Mouse (Mus musculus) liver, adult 2 months (tissue): ENCODE data around the gene Mtcl1.

Experiments used
- CTCF ChIP-seq: fragments of 200-500 bp; IDR thresholded peaks from 2 replicates; pipeline ENCODE4 v1.5.1; 2011; ENCODE audit warnings: low read depth, low read length, control low read depth
- POLR2A ChIP-seq: fragments of 200-500 bp; IDR thresholded peaks from 2 replicates; pipeline ENCODE4 v1.6.1; 2011; ENCODE audit warnings: low read length, control low read depth; ENCODE audit not compliant: insufficient read depth; ENCODE audit errors: extremely low read depth

DNA sequence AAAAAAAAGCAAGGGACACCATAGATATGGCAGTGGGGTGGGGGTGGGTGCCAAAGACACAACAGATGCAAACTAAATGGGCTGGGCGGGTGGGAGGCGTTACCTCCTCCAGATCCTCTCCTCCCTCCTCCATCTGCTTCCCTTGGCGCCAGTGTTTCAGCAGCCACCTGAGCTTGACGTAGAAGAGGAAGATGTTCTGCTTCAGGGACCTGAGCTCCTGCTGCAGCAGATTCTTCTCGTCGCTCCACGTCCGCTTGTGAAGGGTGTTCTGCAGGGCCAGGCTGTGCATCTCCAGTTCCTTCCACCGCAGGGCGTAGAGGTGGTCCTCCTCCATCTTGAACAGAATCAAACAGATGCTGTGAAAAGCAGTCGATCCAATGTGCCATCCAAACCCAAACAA is 81.4 kb downstream of the Mtcl1 start:
- no peak for TF ChIP-seq CTCF
- no peak for TF ChIP-seq POLR2A
